ENCODE assay signal across 30 mouse cellular contexts in genomic region chr7:98380224-98380925, GRCm38 (mm10). TPM values are rescaled to one million over a fixed set of nuclear protein-coding genes. Genes with fewer than 3 reads are reported as not detected.
DNase-seq lines count a peak whose midpoint lies in the region; ATAC-seq and TF ChIP-seq lines count a peak whose summit lies in the region.
"Had no signal": no experiment of that assay in that cellular context is flagged by ENCODE, and none has a peak within 500 bp of the region (broad histone marks: within the 10 kb centered on the region; RNA-seq: fewer than 3 reads in every experiment).

No protein-coding gene starts in this region.

- 0 out of 2 replicates have a peak, but pooled peaks cover 4% of the 10 kb centered on the region for H3K27me3 ChIP-seq in hindbrain, embryonic 10.5 days (ENCODE audit: insufficient read depth, poor library complexity, severe bottlenecking)
- no peaks in the 10 kb centered on the region for H3K27me3 ChIP-seq in hindbrain, embryonic 12.5 days
- no peaks in the 10 kb centered on the region for H3K27me3 ChIP-seq in liver, embryonic 16.5 days (ENCODE audit: control insufficient read depth, insufficient read depth, low read depth, low read length)
- 0 out of 2 replicates have a peak, but pooled peaks cover 2% of the 10 kb centered on the region for H3K27me3 ChIP-seq in liver, embryonic 11.5 days (replicated peaks; ENCODE audit: control insufficient read depth, insufficient read depth, low read length)
- no peaks in the 10 kb centered on the region for H3K27me3 ChIP-seq in hindbrain, postnatal 0 days (ENCODE audit: insufficient read depth, low read length)
- H3K27me3 ChIP-seq: limb, embryonic 12.5 days; liver, embryonic 15.5 days; midbrain, embryonic 12.5 days; neural tube, embryonic 13.5 days had no signal

- no peak for TF ChIP-seq CTCF in hindbrain, postnatal 0 days (IDR thresholded peaks at IDR 0.05; ENCODE audit: low read depth)

- no peak overlapping the region for H3K4me2 ChIP-seq in hindbrain, embryonic 12.5 days (replicated peaks)
- no peak overlapping the region for H3K4me2 ChIP-seq in liver, embryonic 16.5 days (ENCODE audit: low read depth, low read length)
- no peak overlapping the region for H3K4me2 ChIP-seq in liver, embryonic 11.5 days
- H3K4me2 ChIP-seq in hindbrain, postnatal 0 days (ENCODE audit: low read depth, low read length): no peak overlapping the region
- H3K4me2 ChIP-seq: limb, embryonic 12.5 days; liver, embryonic 15.5 days; midbrain, embryonic 12.5 days; neural tube, embryonic 13.5 days had no signal

- H3K4me1 ChIP-seq in hindbrain, embryonic 10.5 days (replicated peaks): peaks cover 17% of the 10 kb centered on the region
- H3K4me1 ChIP-seq in hindbrain, embryonic 12.5 days: peaks cover 6% of the 10 kb centered on the region
- peaks cover 4% of the 10 kb centered on the region for H3K4me1 ChIP-seq in liver, embryonic 16.5 days (ENCODE audit: control insufficient read depth, low read depth, low read length)
- H3K4me1 ChIP-seq in liver, embryonic 11.5 days (replicated peaks; ENCODE audit: control insufficient read depth, insufficient read depth, low read length): no peaks in the 10 kb centered on the region
- H3K4me1 ChIP-seq in hindbrain, postnatal 0 days (ENCODE audit: insufficient read depth, low read length): 0 out of 2 replicates have a peak, but pooled peaks cover 7% of the 10 kb centered on the region
- H3K4me1 ChIP-seq: midbrain, embryonic 12.5 days had no signal

- H3K4me3 ChIP-seq in hindbrain, embryonic 10.5 days: no peak overlapping the region
- no peak overlapping the region for H3K4me3 ChIP-seq in hindbrain, embryonic 12.5 days
- H3K4me3 ChIP-seq in liver, embryonic 16.5 days (ENCODE audit: low read depth, low read length): no peak overlapping the region
- no peak overlapping the region for H3K4me3 ChIP-seq in liver, embryonic 11.5 days (ENCODE audit: low read depth, low read length)
- no peak overlapping the region for H3K4me3 ChIP-seq in hindbrain, postnatal 0 days (ENCODE audit: low read length)
- H3K4me3 ChIP-seq: layer of hippocampus, adult 2 months; limb, embryonic 12.5 days; liver, embryonic 15.5 days; midbrain, embryonic 12.5 days; myocyte; neural tube, embryonic 13.5 days had no signal

- no peaks in the 10 kb centered on the region for H3K9me3 ChIP-seq in hindbrain, embryonic 10.5 days
- no peaks in the 10 kb centered on the region for H3K9me3 ChIP-seq in hindbrain, embryonic 12.5 days (replicated peaks)
- no peaks in the 10 kb centered on the region for H3K9me3 ChIP-seq in liver, embryonic 16.5 days (replicated peaks; ENCODE audit: control insufficient read depth, low read length)
- no peaks in the 10 kb centered on the region for H3K9me3 ChIP-seq in liver, embryonic 11.5 days (ENCODE audit: control insufficient read depth, low read length)
- no peaks in the 10 kb centered on the region for H3K9me3 ChIP-seq in hindbrain, postnatal 0 days (ENCODE audit: low read length)
- H3K9me3 ChIP-seq: limb, embryonic 12.5 days; liver, embryonic 15.5 days; midbrain, embryonic 12.5 days; neural tube, embryonic 13.5 days had no signal

- ATAC-seq in hindbrain, embryonic 12.5 days (ENCODE audit: low FRiP score): no peak
- ATAC-seq in liver, embryonic 16.5 days (ENCODE audit: low read depth): 0 out of 2 replicates have a peak, but pooled peaks have one; percentile 25
- ATAC-seq in liver, embryonic 11.5 days (replicated peaks; ENCODE audit: low FRiP score): no peak
- peak; percentile 88 for ATAC-seq in hindbrain, postnatal 0 days

- no peak overlapping the region for H3K9ac ChIP-seq in hindbrain, embryonic 12.5 days
- no peak overlapping the region for H3K9ac ChIP-seq in liver, embryonic 16.5 days (ENCODE audit: low read depth, low read length)
- H3K9ac ChIP-seq in liver, embryonic 11.5 days (ENCODE audit: low read depth, low read length): no peak overlapping the region
- H3K9ac ChIP-seq in hindbrain, postnatal 0 days (replicated peaks; ENCODE audit: low read length): no peak overlapping the region
- H3K9ac ChIP-seq: limb, embryonic 12.5 days; liver, embryonic 15.5 days; midbrain, embryonic 12.5 days; neural tube, embryonic 13.5 days had no signal

- WGBS in hindbrain, embryonic 10.5 days: 72% methylated on average over 6 of the region's 6 CpGs
- 73% methylated on average over 6 of the region's 6 CpGs for WGBS in hindbrain, embryonic 12.5 days
- 62% methylated on average over 6 of the region's 6 CpGs for WGBS in liver, embryonic 16.5 days (ENCODE audit: insufficient replicate concordance)
- 68% methylated on average over 6 of the region's 6 CpGs for WGBS in liver, embryonic 11.5 days
- 57% methylated on average over 6 of the region's 6 CpGs for WGBS in hindbrain, postnatal 0 days

- H3K27ac ChIP-seq in hindbrain, embryonic 10.5 days: peak overlapping the region; percentile 1; the same call in 1 of the 2 replicates
- no peak overlapping the region for H3K27ac ChIP-seq in hindbrain, embryonic 12.5 days
- no peak overlapping the region for H3K27ac ChIP-seq in liver, embryonic 16.5 days (ENCODE audit: low read length)
- no peak overlapping the region for H3K27ac ChIP-seq in liver, embryonic 11.5 days (ENCODE audit: low read depth, low read length)
- peak overlapping the region; percentile 33; the same call in 1 of the 2 replicates for H3K27ac ChIP-seq in hindbrain, postnatal 0 days
- H3K27ac ChIP-seq: layer of hippocampus, adult 2 months; limb, embryonic 12.5 days; liver, embryonic 15.5 days; midbrain, embryonic 12.5 days; neural tube, embryonic 13.5 days had no signal

- DNase-seq in hindbrain, embryonic 10.5 days (ENCODE audit: low spot score): no peak
- no peak for DNase-seq in liver, embryonic 11.5 days (ENCODE audit: low spot score)
- DNase-seq in hindbrain, postnatal 0 days (ENCODE audit: low spot score): peak; percentile 81
- DNase-seq in retina, postnatal 1 day: peak; percentile 93
- DNase-seq in urinary bladder, postnatal 25 days (ENCODE audit: low spot score): no peak
- DNase-seq: adrenal gland, adult 2 months; cerebellum, adult 2 months; gastrocnemius, postnatal 36 days; kidney, adult 9 months; kidney, postnatal 14 days; lung, postnatal 10 days; right cerebral cortex, adult 18-20 months; thymus, adult 18-20 months; thymus, postnatal 36 days had no signal

- no peaks in the 10 kb centered on the region for H3K36me3 ChIP-seq in hindbrain, embryonic 10.5 days
- no peaks in the 10 kb centered on the region for H3K36me3 ChIP-seq in hindbrain, embryonic 12.5 days
- no peaks in the 10 kb centered on the region for H3K36me3 ChIP-seq in liver, embryonic 16.5 days (ENCODE audit: control insufficient read depth, insufficient read depth)
- no peaks in the 10 kb centered on the region for H3K36me3 ChIP-seq in liver, embryonic 11.5 days (ENCODE audit: control insufficient read depth, insufficient read depth, low read length)
- H3K36me3 ChIP-seq in hindbrain, postnatal 0 days (ENCODE audit: insufficient read depth, low read length): no peaks in the 10 kb centered on the region
- H3K36me3 ChIP-seq: limb, embryonic 12.5 days; liver, embryonic 15.5 days; midbrain, embryonic 12.5 days; neural tube, embryonic 13.5 days had no signal

RNA-seq across cellular contexts. Expression of gene Tsku, which starts 19.2 kb away (rescaled TPM):
- 8.1 and 10.2 TPM in 2 replicates for polyA plus RNA-seq in hindbrain, embryonic 10.5 days (2016; fragmentation: Nextera tagmentation; extraction: Ambion mirVana)
- 9.0 and 10.3 TPM in 2 replicates for polyA plus RNA-seq in hindbrain, embryonic 12.5 days (2016; fragmentation: Nextera tagmentation; extraction: Ambion mirVana)
- 1.9 and 2.4 TPM in 2 replicates for polyA plus RNA-seq in liver, embryonic 16.5 days (2015; fragmentation: Nextera tagmentation; extraction: Ambion mirVana)
- polyA plus RNA-seq in liver, embryonic 11.5 days (2014; fragmentation: Nextera tagmentation; extraction: Ambion mirVana): 4.3 and 4.8 TPM in 2 replicates
- 37.6 and 48.8 TPM in 2 replicates for total RNA-seq in hindbrain, postnatal 0 days (2014; rRNA removed)
- polyA plus RNA-seq in hindbrain, postnatal 0 days (2015; fragmentation: Nextera tagmentation; extraction: Ambion mirVana): 9.4 and 11.1 TPM in 2 replicates
- total RNA-seq: megakaryocyte progenitor cell, adult 5-6 weeks had no signal

RNA-seq across cellular contexts. Expression of gene Acer3, which starts 59.4 kb away (rescaled TPM):
- polyA plus RNA-seq in hindbrain, embryonic 10.5 days (2016; fragmentation: Nextera tagmentation; extraction: Ambion mirVana): 18.5 and 22.2 TPM in 2 replicates
- 14.9 and 15.8 TPM in 2 replicates for polyA plus RNA-seq in hindbrain, embryonic 12.5 days (2016; fragmentation: Nextera tagmentation; extraction: Ambion mirVana)
- 22.6 and 23.2 TPM in 2 replicates for polyA plus RNA-seq in liver, embryonic 16.5 days (2015; fragmentation: Nextera tagmentation; extraction: Ambion mirVana)
- 35.2 and 35.8 TPM in 2 replicates for polyA plus RNA-seq in liver, embryonic 11.5 days (2014; fragmentation: Nextera tagmentation; extraction: Ambion mirVana)
- 14.7 and 18.1 TPM in 2 replicates for total RNA-seq in hindbrain, postnatal 0 days (2014; rRNA removed)
- 24.9 and 26.8 TPM in 2 replicates for polyA plus RNA-seq in hindbrain, postnatal 0 days (2015; fragmentation: Nextera tagmentation; extraction: Ambion mirVana)

RNA-seq across cellular contexts. Expression of gene Gucy2d, which starts 59.8 kb away (rescaled TPM):
- not detected in 2 replicates for polyA plus RNA-seq in hindbrain, embryonic 10.5 days (2016; fragmentation: Nextera tagmentation; extraction: Ambion mirVana)
- polyA plus RNA-seq in hindbrain, embryonic 12.5 days (2016; fragmentation: Nextera tagmentation; extraction: Ambion mirVana): 0.22 TPM in 1 of 2 replicates, not detected in the other
- polyA plus RNA-seq in liver, embryonic 16.5 days (2015; fragmentation: Nextera tagmentation; extraction: Ambion mirVana): not detected in 2 replicates
- polyA plus RNA-seq in liver, embryonic 11.5 days (2014; fragmentation: Nextera tagmentation; extraction: Ambion mirVana): not detected in 2 replicates
- total RNA-seq in hindbrain, postnatal 0 days (2014; rRNA removed): 0.18 TPM in 1 of 2 replicates, not detected in the other
- polyA plus RNA-seq in hindbrain, postnatal 0 days (2015; fragmentation: Nextera tagmentation; extraction: Ambion mirVana): 0.18 and 0.20 TPM in 2 replicates
- total RNA-seq: adrenal gland, adult 2 months; adrenal gland, postnatal 4 days; layer of hippocampus, adult 2 months; layer of hippocampus, postnatal 25 days; left cerebral cortex, postnatal 10 days; megakaryocyte progenitor cell, adult 5-6 weeks; MEL had no signal
- polyA plus RNA-seq: adrenal gland, adult 2 months; C2C12; heart, embryonic 14.5 days; intestine, embryonic 14.5 days; liver, embryonic 15.5 days; midbrain, embryonic 12.5 days; myocyte; neural tube, embryonic 13.5 days had no signal

Comparison
In these comparisons a context has a peak if more than half of its experiments do, and no peak if none do; other contexts are left out.
1. DNase-seq: peak in hindbrain, postnatal 0 days (single experiment) and retina, postnatal 1 day (single experiment); none in hindbrain, embryonic 10.5 days (single experiment), liver, embryonic 11.5 days (single experiment) and urinary bladder, postnatal 25 days (single experiment).
2. H3K27ac ChIP-seq: peak in hindbrain, embryonic 10.5 days (single experiment) and hindbrain, postnatal 0 days (single experiment); none in hindbrain, embryonic 12.5 days (single experiment), liver, embryonic 16.5 days (single experiment) and liver, embryonic 11.5 days (single experiment).
3. ATAC-seq: peak in liver, embryonic 16.5 days (single experiment) and hindbrain, postnatal 0 days (single experiment); none in hindbrain, embryonic 12.5 days (single experiment) and liver, embryonic 11.5 days (single experiment).